Mouse (Mus musculus) erythroblast, embryonic 14.5 days (primary cell): ENCODE data around the gene Slc48a1. TPM values are rescaled to one million over a fixed set of nuclear protein-coding genes. Genes with fewer than 3 reads are reported as not detected.

Experiments used
- H3K27me3 ChIP-seq: 2 replicates; pipeline ENCODE4 v1.6.1; 2012; ENCODE audit warnings: inconsistent platforms; ENCODE audit not compliant: control insufficient read depth
- H3K36me3 ChIP-seq: 2 replicates; pipeline ENCODE4 v1.6.1; 2012; ENCODE audit warnings: mild to moderate bottlenecking, inconsistent platforms; ENCODE audit not compliant: control insufficient read depth
- H3K4me1 ChIP-seq: 2 replicates; pipeline ENCODE4 v1.6.1; 2012; ENCODE audit warnings: inconsistent platforms; ENCODE audit not compliant: control insufficient read depth
- H3K4me3 ChIP-seq: replicated peaks from 2 replicates; pipeline ENCODE3; 2012; ENCODE audit warnings: moderate library complexity, mild to moderate bottlenecking, inconsistent platforms
- H3K9me3 ChIP-seq: 2 replicates; pipeline ENCODE4 v1.6.1; 2012; ENCODE audit warnings: low read length, inconsistent platforms, mixed read lengths; ENCODE audit not compliant: control insufficient read depth
- GATA1 ChIP-seq: IDR thresholded peaks from 2 replicates; pipeline ENCODE4 v1.6.1; 2012; ENCODE audit warnings: low read length, inconsistent platforms, mixed read lengths
- TAL1 ChIP-seq: IDR thresholded peaks from 3 replicates; pipeline ENCODE4 v1.6.1; 2012; ENCODE audit warnings: low read length, inconsistent platforms, mixed read lengths
- polyA plus RNA-seq: library from polyadenylated mRNA; stranded (reverse); fragments of >175 nt; gene quantifications from 2 replicates; pipeline ENCODE4 v1.2.3, GENCODE M21; 2012

Slc48a1 gene
- polyA plus RNA-seq = 32.7 and 39.5 TPM in 2 replicates

DNA sequence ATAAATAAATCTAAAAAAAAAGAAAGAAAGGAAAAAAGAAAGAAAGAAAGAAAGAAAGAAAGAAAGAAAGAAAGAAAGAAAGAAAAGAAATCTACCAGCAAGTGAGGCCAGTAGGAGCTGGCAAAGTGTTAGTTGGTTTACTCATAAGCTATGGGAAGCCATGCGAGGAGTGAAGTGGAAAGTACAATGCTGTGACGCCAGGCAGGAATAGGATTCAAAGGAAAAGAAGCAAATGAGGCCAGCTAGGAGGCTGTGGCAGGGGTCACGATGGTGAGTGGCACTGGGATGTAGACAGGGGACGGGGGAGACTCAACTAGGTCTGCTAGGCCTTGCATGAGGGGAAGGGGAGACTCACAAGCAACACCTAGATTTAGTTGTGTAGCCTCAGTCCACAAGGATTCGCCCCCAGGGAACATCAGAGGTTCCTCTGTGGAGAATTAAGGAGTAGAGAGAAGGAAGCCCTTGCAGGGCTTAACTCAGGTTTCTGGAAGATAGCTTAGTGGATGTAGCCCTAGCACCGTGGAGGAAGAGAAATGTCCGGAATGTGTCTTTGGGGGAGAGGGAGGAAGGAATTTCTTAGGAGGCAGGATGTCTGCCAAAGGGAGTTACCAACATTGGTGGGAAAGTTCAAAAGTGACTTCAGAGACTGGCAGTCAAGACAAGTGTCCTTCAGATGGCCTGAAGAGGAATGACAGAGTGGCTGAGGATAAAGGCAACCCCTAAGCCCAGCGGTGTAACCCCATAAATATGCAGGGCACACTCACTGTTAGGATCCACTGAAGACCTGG is at the start of gene Slc48a1:
Gene Slc48a1, plus strand, starts transcription at position 210 of the 788 bp plus-strand sequence.
- peaks cover 52% of the 10 kb centered on the region for H3K27me3 ChIP-seq
- no peak for TF ChIP-seq GATA1
- no peak for TF ChIP-seq TAL1
- no peaks in the 10 kb centered on the region for H3K36me3 ChIP-seq
- peaks cover 15% of the 10 kb centered on the region for H3K4me1 ChIP-seq
- no peak within 1 kb of the TSS for H3K4me3 ChIP-seq
- H3K9me3 ChIP-seq = no peaks in the 10 kb centered on the region

DNA sequence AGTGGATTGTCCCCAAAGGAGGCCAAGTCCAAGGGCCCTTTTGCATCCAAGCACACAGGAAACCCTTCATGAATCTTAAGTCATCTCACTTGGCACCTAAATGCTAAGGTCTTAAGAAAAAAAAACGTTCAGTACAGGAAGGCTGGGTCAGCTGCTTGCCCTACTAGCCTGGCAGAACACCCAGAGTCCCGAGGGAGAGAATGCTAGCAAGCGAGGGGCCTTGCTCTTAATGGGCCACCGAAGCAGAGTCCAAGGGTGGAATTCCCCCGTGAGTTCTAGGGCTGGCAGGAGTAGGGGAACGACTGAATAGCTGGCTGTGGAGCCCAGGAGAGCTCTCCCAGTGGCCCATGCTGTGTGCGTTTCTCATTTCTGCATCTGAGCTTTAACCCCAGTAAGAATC is 49.5 kb upstream of the Slc48a1 start:
- no peak for TF ChIP-seq GATA1
- no peak for TF ChIP-seq TAL1
- Histone ChIP-seq H3K36me3 (no peaks in the 10 kb centered on the region), H3K27me3 (peaks cover 9% of the 10 kb centered on the region), H3K4me3 (no peak overlapping the region), H3K4me1 (no peaks in the 10 kb centered on the region; the same call in 1 of the 2 replicates), H3K9me3 (no peaks in the 10 kb centered on the region)

DNA sequence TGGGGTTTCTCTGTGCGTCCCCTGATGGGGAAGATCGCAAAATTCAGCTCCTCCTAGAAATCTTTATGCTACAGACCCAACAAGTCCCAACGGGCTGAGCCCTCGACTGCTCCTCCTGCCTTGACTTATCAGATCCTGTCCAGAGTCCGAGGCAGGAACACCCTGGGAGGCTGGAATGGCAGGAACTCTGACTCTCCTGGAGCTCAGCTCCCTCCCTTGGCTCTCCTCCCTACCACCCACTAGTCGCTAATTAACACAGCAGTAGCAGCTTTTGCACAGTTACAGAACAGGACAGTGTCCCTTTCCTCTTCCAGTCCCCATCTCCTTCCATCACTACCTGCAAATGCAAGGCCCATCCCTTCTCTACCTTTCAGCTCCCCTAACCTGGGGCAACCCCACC is 48.0 kb upstream of the Slc48a1 start:
- TF ChIP-seq TAL1 (no peak), GATA1 (no peak)
- Histone ChIP-seq H3K4me1 (no peaks in the 10 kb centered on the region; the same call in 1 of the 2 replicates), H3K9me3 (no peaks in the 10 kb centered on the region), H3K27me3 (peaks cover 9% of the 10 kb centered on the region), H3K36me3 (no peaks in the 10 kb centered on the region), H3K4me3 (no peak overlapping the region)

DNA sequence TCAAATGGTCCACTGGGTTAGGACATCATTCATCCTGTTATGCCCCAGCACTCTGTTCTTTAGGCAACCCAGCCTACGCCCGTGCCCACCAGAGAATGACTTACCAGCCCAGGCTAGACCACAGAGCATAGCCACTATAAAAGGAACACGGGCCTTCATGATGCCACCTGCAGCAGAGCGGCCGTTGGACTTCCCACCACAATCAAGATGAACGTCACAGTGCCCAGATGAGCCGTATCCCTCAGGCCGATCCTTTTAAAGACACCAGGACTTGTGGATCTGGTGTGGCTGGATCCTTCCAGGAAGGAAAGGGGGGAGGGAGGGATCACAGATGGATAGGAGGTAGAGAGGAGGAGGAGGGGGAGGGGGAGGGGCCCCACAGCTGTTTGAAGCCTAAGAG is 47.2 kb upstream of the Slc48a1 start, which contains the start of gene Endou:
Gene Endou, minus strand, starts transcription at position 229 of the 400 bp plus-strand sequence.
- no peaks in the 10 kb centered on the region for H3K36me3 ChIP-seq
- H3K27me3 ChIP-seq = peaks cover 9% of the 10 kb centered on the region
- TF ChIP-seq GATA1 (no peak), TAL1 (no peak)
- no peak within 1 kb of the TSS for H3K4me3 ChIP-seq
- H3K4me1 ChIP-seq = no peaks in the 10 kb centered on the region; the same call in 1 of the 2 replicates
- H3K9me3 ChIP-seq = no peaks in the 10 kb centered on the region

DNA sequence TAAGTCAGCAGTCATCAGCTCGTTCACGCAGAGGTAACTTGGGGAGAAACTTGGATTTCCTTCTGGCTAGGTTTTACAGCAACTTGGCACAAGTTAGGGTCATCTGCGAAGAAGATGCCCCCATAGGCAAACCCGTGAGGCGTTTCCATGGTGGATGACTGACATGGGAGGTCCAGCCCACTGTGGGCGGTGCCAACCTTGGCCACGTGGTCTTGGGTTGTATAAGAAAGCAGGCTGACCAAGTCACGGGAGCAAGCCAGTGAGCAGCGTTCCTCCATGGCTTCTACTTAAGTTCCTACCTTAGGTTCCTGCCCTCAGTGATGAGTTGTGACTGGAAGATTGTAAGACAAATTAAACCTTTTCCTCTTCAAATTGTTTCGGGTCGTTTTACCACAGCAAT is 46.3 kb upstream of the Slc48a1 start:
- H3K4me1 ChIP-seq = no peaks in the 10 kb centered on the region; the same call in 1 of the 2 replicates

DNA sequence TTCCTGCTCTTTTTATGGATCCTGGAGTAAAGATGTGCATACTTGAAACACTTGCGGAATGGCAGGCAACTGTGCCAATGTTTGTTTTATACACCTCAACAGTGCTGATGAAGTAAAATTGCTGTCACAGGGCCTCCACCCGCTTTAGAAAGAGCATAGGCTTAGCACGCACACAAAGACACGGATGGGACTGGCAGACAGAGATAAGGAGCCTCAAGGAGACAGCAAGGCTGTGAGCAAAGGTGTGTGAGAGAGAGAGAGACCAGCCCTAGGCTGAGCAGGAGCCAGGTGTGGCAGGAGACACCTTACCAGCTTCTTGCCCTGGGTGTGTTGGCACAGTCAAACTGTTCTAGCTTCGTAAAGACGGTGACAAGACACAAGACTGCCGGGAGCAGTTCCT is 39.4 kb upstream of the Slc48a1 start:
- TF ChIP-seq GATA1 (no peak), TAL1 (no peak)
- Histone ChIP-seq H3K36me3 (no peaks in the 10 kb centered on the region), H3K27me3 (no peaks in the 10 kb centered on the region), H3K9me3 (no peaks in the 10 kb centered on the region), H3K4me3 (no peak overlapping the region), H3K4me1 (peaks cover 10% of the 10 kb centered on the region)

More for the DNA sequence above, 46.3 kb upstream of the Slc48a1 start:
- peaks cover 9% of the 10 kb centered on the region for H3K27me3 ChIP-seq
- H3K4me3 ChIP-seq = no peak overlapping the region
- H3K36me3 ChIP-seq = no peaks in the 10 kb centered on the region
- TF ChIP-seq TAL1 (no peak), GATA1 (no peak)
- no peaks in the 10 kb centered on the region for H3K9me3 ChIP-seq

DNA sequence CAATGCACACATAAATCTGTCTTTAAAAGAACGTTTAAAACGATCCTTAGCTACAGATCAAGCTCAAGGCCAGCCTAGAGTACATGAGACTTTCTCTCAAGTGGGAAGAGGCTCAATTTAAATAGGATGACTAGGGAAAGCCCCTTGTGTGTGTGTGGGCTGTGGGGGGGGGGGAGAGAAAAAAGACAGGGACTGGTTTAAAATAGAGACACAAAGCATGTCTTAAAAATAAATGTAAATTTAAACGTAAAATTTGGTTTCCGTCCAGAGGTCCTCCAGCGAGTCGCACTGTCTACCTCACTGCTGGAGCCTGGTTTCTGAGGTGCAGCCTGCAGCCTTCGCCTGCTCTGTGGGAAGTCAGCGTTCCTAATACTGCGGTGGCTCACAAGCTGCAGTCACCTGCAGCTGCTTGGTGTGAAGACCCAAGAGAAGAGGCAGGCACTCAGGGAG is 38.0 kb upstream of the Slc48a1 start:
- H3K4me1 ChIP-seq = peaks cover 23% of the 10 kb centered on the region
- H3K36me3 ChIP-seq = no peaks in the 10 kb centered on the region
- no peak overlapping the region for H3K4me3 ChIP-seq
- H3K9me3 ChIP-seq = no peaks in the 10 kb centered on the region
- no peaks in the 10 kb centered on the region for H3K27me3 ChIP-seq
- no peak for TF ChIP-seq TAL1
- no peak for TF ChIP-seq GATA1

DNA sequence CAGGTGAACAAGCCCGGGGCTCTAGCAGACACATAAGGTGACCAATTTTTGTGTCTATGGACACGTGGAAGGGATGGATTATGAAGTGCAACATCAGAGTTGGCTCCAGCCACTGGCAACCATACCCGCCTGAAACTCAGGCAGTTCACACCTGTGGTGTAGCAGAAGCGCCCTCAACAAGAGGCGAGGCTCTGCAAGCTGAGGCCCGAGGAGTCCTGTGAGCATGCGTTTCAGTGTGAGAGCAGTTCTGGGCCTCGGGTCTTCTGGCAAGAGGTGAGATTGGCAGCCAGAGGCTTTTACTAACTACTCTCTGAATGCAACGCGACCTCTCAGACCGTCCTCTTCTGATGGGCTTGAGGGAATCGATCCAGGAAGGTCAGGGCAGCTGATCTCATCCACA is 36.7 kb upstream of the Slc48a1 start:
- Histone ChIP-seq H3K4me1 (peaks cover 36% of the 10 kb centered on the region), H3K9me3 (no peaks in the 10 kb centered on the region), H3K27me3 (no peaks in the 10 kb centered on the region), H3K4me3 (no peak overlapping the region), H3K36me3 (no peaks in the 10 kb centered on the region)
- TF ChIP-seq GATA1 (no peak), TAL1 (no peak)

DNA sequence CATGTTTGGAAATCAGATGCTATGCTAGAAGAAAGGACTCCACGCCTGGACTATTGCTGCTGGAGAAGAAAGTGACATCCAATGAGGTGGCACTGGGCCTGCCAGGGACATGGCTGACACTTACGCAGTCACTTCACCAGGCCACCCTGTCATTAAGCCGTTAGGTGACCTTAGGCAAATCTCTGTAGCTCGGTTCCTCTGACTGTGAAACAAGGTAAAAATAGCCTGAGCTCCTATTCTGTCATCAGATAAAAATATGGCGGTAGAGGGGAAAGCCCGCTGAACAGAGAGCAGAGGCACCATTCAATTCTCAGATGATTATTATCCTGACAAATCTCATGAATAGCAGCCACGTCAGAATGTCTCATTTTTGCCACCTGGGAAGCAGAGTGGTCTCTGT is 36.2 kb upstream of the Slc48a1 start:
- no peaks in the 10 kb centered on the region for H3K9me3 ChIP-seq
- H3K27me3 ChIP-seq = no peaks in the 10 kb centered on the region
- no peak overlapping the region for H3K4me3 ChIP-seq
- H3K36me3 ChIP-seq = no peaks in the 10 kb centered on the region
- no peak for TF ChIP-seq GATA1
- no peak for TF ChIP-seq TAL1
- peaks cover 41% of the 10 kb centered on the region for H3K4me1 ChIP-seq
